Mouse (Mus musculus): ENCODE measurements around the gene Fam189a1. TPM values are rescaled to one million over a fixed set of nuclear protein-coding genes. Genes with fewer than 3 reads are reported as not detected.

The Fam189a1 gene
- polyA plus RNA-seq, 1 experiment = not detected

DNA sequence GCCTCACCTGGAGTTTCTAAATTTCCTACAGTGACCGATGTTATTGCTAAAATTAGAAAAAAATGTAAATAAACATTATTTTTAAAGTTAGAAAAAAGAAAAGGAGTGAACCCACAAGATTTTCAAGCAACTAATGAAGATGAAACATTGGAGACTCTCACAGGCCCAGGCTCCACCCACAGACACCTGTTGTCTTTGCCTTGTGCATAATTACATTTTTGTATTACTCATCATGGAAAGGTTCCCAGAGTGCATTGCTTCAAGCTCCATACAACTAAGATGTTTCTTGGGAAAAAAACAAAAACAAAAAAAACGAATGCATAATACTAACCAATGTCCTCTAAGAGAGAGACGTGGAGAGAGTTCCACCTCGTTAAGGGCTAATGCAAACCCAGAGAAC lies 64.9 kb downstream of the Fam189a1 start:
- H3K27me3 ChIP-seq (ENCODE audit: control insufficient read depth) = no peaks in the 10 kb centered on the region
- H3K4me1 ChIP-seq (ENCODE audit: control insufficient read depth) = no peaks in the 10 kb centered on the region
- TF ChIP-seq GATA1 (IDR thresholded peaks at IDR 0.05; ENCODE audit: low read length) (no peak), TAL1 (IDR thresholded peaks at IDR 0.05; ENCODE audit: low read length) (no peak)
- peaks cover 21% of the 10 kb centered on the region for H3K9me3 ChIP-seq (ENCODE audit: control insufficient read depth, low read length)
- H3K36me3 ChIP-seq (ENCODE audit: control insufficient read depth) = no peaks in the 10 kb centered on the region
- H3K4me3 ChIP-seq (replicated peaks) = no peak overlapping the region

DNA sequence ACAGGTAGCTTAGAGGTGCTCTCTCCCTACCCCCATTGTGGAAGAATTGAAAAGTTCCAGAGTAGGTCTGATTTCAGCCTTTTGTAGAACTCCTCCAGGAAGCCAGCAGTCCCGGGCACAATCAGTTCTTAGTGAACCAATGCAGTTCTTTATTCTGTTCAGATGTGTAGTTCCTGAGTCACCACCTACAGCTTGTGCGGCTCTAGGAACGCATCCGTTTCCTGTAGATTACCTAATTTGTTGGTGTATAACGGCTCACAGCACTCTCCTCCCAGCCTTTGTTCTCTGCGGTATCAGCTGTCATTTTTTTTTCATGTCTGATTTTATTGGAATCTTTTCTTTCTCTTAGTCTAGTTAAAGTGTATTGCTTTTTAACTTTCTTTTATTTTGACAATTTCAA lies 70.4 kb downstream of the Fam189a1 start:
- Histone ChIP-seq H3K9me3 (ENCODE audit: control insufficient read depth, low read length) (peaks cover 7% of the 10 kb centered on the region), H3K36me3 (ENCODE audit: control insufficient read depth) (no peaks in the 10 kb centered on the region), H3K4me1 (ENCODE audit: control insufficient read depth) (no peaks in the 10 kb centered on the region), H3K4me3 (replicated peaks) (no peak overlapping the region), H3K27me3 (ENCODE audit: control insufficient read depth) (no peaks in the 10 kb centered on the region)
- no peak for TF ChIP-seq TAL1 (IDR thresholded peaks at IDR 0.05; ENCODE audit: low read length)
- TF ChIP-seq GATA1 (IDR thresholded peaks at IDR 0.05; ENCODE audit: low read length) = no peak

DNA sequence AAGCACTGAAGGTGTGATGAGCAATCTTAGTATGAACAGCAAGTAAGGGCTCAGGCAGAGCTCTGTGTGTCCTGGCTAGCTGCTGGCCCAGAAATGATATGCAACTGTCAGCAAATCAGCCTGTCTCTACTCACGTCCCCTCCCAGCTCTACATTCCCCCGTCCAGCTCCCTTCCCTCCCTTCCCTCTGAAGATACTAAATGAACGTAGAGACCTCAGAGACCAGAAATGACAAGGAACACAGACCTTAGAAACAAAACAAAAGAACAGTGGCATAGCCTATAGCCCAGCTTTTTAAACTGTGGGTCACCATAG lies 73.6 kb downstream of the Fam189a1 start:
- Histone ChIP-seq H3K4me3 (replicated peaks) (no peak overlapping the region), H3K36me3 (ENCODE audit: control insufficient read depth) (no peaks in the 10 kb centered on the region), H3K9me3 (ENCODE audit: control insufficient read depth, low read length) (peaks cover 16% of the 10 kb centered on the region), H3K27me3 (ENCODE audit: control insufficient read depth) (no peaks in the 10 kb centered on the region), H3K4me1 (ENCODE audit: control insufficient read depth) (no peaks in the 10 kb centered on the region)
- TF ChIP-seq GATA1 (IDR thresholded peaks at IDR 0.05; ENCODE audit: low read length) (no peak), TAL1 (IDR thresholded peaks at IDR 0.05; ENCODE audit: low read length) (no peak)

DNA sequence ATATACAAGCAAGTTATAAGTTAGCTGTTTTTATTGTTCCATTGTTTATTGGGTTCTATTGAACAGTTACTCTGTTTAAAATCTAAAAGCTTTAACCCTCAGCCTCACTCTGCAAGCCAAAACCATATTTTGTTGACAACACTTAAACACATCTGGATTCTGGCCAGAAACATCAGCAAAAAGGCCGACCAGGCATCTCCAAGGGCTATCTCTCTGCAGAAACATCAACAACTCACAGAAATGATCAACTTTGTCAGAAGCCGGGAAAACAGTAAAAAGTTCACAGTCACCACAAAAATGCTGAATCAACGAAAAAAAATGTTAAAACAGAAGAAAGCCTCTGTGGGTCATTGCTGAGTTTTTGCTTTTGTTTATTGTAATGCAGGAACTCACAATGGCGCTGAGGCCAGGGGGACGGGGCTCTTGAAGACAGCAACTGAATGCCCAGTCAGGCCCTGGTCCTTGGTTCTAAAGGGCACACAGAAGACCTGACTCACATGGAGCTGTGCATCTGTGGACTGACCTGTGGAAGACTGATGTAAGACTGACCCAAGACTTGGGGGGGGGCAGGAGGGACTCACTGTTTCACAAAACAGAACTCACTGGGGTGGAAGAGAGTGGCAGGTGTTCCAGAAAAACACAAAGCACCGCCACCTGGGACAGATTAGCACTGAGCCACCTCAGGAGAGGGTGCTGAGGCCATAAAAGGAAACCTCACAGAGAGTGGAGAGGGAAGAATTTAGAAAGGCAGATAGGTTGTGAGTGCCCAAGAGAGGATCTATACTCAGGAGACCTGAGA lies 74.2 kb downstream of the Fam189a1 start:
- no peak overlapping the region for H3K4me3 ChIP-seq (replicated peaks)
- H3K9me3 ChIP-seq (ENCODE audit: control insufficient read depth, low read length) = peaks cover 15% of the 10 kb centered on the region
- no peaks in the 10 kb centered on the region for H3K27me3 ChIP-seq (ENCODE audit: control insufficient read depth)
- H3K36me3 ChIP-seq (ENCODE audit: control insufficient read depth) = no peaks in the 10 kb centered on the region
- TF ChIP-seq TAL1 (IDR thresholded peaks at IDR 0.05; ENCODE audit: low read length) = no peak
- no peak for TF ChIP-seq GATA1 (IDR thresholded peaks at IDR 0.05; ENCODE audit: low read length)
- H3K4me1 ChIP-seq (ENCODE audit: control insufficient read depth) = no peaks in the 10 kb centered on the region

DNA sequence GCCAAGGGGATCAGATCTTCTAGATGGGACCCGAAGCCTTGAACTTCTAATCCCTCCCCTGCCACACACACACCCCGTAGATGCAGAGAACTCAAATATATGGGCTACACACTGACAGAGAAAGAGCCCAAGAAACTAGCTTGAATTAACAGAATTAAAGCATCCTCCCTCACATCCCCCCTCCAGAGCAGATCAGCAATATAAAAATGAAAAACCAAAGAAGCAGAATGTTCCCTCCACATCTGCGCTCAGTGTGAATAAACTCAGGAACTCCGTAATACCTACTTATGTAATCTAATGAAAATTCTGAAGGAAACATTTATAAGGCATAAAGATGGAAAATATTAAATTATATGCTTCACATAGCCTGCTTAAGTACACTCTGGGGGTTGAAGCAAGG lies 80.2 kb downstream of the Fam189a1 start:
- Histone ChIP-seq H3K9me3 (ENCODE audit: control insufficient read depth, low read length) (peaks cover 24% of the 10 kb centered on the region), H3K4me1 (ENCODE audit: control insufficient read depth) (no peaks in the 10 kb centered on the region)

DNA sequence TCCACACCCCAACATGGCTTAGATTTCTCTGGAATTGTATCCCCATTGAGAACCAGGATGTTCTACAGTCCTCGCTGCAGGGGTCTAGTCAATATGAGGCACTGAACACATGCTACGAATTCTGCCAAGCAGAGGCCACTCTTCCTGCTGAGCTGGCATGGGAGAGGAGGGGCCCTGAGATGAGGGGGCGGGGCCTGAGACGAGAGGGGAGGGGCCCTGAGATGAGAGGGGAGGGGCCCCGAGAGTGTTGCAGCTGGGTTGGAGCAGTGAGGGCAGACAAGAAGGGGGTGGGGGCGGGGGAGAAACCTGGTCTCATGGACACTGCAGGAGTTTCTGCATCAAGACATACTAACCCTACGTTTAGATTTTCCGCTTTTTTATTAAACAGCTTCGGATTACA lies 82.2 kb downstream of the Fam189a1 start:
- Histone ChIP-seq H3K9me3 (ENCODE audit: control insufficient read depth, low read length) (peaks cover 28% of the 10 kb centered on the region), H3K4me1 (ENCODE audit: control insufficient read depth) (no peaks in the 10 kb centered on the region), H3K36me3 (ENCODE audit: control insufficient read depth) (no peaks in the 10 kb centered on the region), H3K4me3 (replicated peaks) (no peak overlapping the region), H3K27me3 (ENCODE audit: control insufficient read depth) (no peaks in the 10 kb centered on the region)
- TF ChIP-seq TAL1 (IDR thresholded peaks at IDR 0.05; ENCODE audit: low read length) (no peak), GATA1 (IDR thresholded peaks at IDR 0.05; ENCODE audit: low read length) (no peak)

More for the DNA sequence above, 80.2 kb downstream of the Fam189a1 start:
- Histone ChIP-seq H3K27me3 (ENCODE audit: control insufficient read depth) (no peaks in the 10 kb centered on the region), H3K36me3 (ENCODE audit: control insufficient read depth) (no peaks in the 10 kb centered on the region), H3K4me3 (replicated peaks) (no peak overlapping the region)
- TF ChIP-seq GATA1 (IDR thresholded peaks at IDR 0.05; ENCODE audit: low read length) = no peak
- TF ChIP-seq TAL1 (IDR thresholded peaks at IDR 0.05; ENCODE audit: low read length) = no peak

DNA sequence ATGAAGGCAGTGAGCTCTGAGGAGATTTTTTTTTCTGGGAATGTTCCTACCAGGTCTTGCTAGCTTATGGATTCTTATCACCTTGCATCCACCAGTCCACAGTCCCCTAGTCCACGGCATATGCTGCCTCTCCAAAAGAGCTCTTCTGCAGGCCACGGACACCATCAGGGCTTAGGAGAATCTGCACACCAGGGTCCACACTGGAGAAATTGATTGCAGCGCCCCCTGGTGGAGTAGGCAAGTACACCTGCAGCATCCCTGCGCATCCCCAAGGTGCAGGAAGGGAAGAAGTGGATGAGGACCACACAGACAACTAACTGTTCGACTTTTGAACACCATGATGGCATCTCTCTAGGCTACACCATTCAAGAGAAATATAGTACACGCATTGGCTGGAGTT lies 82.8 kb downstream of the Fam189a1 start:
- TF ChIP-seq TAL1 (IDR thresholded peaks at IDR 0.05; ENCODE audit: low read length) = no peak
- no peak for TF ChIP-seq GATA1 (IDR thresholded peaks at IDR 0.05; ENCODE audit: low read length)
- no peaks in the 10 kb centered on the region for H3K4me1 ChIP-seq (ENCODE audit: control insufficient read depth)
- no peak overlapping the region for H3K4me3 ChIP-seq (replicated peaks)
- H3K9me3 ChIP-seq (ENCODE audit: control insufficient read depth, low read length) = peaks cover 31% of the 10 kb centered on the region
- no peaks in the 10 kb centered on the region for H3K36me3 ChIP-seq (ENCODE audit: control insufficient read depth)
- H3K27me3 ChIP-seq (ENCODE audit: control insufficient read depth) = no peaks in the 10 kb centered on the region

DNA sequence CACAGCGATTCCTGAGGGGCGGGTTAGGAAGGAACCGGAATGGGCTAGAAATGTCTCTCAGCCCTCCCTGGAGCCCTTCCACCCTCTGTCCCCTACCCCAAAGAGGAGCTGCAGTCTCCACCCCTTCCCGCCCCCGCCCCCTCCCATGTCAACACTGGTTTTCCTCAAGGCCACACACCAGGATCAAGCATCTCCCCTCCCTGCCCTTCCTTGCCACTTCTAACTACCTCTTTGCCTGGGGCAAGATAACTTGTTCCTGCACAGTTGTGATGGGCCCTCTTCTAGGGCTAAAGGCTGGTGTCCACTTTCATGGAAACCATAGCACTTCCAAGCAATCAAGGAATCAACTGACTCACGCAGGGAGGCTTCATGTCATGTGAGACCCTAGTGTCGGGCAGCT lies 90.2 kb downstream of the Fam189a1 start:
- TF ChIP-seq TAL1 (IDR thresholded peaks at IDR 0.05; ENCODE audit: low read length) (no peak), GATA1 (IDR thresholded peaks at IDR 0.05; ENCODE audit: low read length) (no peak)
- Histone ChIP-seq H3K36me3 (ENCODE audit: control insufficient read depth) (no peaks in the 10 kb centered on the region), H3K4me3 (replicated peaks) (no peak overlapping the region), H3K27me3 (ENCODE audit: control insufficient read depth) (no peaks in the 10 kb centered on the region), H3K4me1 (ENCODE audit: control insufficient read depth) (no peaks in the 10 kb centered on the region), H3K9me3 (ENCODE audit: control insufficient read depth, low read length) (peaks cover 14% of the 10 kb centered on the region)

DNA sequence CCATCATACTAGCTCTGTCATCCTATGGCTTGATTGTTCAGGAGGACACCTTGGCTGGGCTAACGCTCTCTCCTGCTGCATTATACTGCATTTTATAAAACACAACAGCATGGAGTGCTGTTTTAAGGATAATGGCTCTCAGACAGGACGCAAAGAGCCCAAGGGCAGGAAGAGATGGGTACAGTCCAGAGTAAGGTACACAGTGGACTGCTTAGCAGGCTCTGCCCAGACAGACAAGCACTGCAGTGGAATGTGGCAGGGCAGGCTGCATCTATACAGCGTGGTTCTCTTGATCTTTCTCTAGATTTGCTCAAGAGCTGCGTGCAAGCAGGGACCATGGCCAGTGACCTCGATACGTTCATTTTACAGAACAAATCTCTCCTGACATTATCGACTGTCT lies 90.9 kb downstream of the Fam189a1 start:
- no peak for TF ChIP-seq GATA1 (IDR thresholded peaks at IDR 0.05; ENCODE audit: low read length)
- TF ChIP-seq TAL1 (IDR thresholded peaks at IDR 0.05; ENCODE audit: low read length) = no peak
- Histone ChIP-seq H3K27me3 (ENCODE audit: control insufficient read depth) (no peaks in the 10 kb centered on the region), H3K4me3 (replicated peaks) (no peak overlapping the region), H3K36me3 (ENCODE audit: control insufficient read depth) (no peaks in the 10 kb centered on the region), H3K4me1 (ENCODE audit: control insufficient read depth) (no peaks in the 10 kb centered on the region), H3K9me3 (ENCODE audit: control insufficient read depth, low read length) (peaks cover 11% of the 10 kb centered on the region; the same call in 1 of the 2 replicates)

DNA sequence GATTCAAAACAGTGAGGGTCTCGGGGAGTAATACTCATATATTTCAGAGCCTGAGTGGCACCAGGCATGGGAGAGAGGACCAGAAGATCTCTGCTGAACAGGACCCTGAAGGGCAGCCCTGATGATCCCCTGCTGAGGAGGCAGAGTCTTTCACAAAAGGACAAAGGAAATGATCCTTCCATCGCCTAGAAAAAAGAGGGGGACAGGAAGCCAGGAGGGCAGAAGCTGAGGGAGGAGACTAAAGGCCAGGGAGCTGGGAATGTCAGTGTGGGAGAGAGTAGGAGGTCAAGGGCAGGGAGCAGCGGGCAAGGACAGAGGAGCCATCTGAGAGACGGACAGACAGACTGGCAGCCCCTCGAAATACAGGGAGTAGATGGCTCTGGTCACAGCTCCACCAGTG lies 91.7 kb downstream of the Fam189a1 start:
- no peaks in the 10 kb centered on the region for H3K4me1 ChIP-seq (ENCODE audit: control insufficient read depth)
- peaks cover 8% of the 10 kb centered on the region; the same call in 1 of the 2 replicates for H3K9me3 ChIP-seq (ENCODE audit: control insufficient read depth, low read length)
- TF ChIP-seq TAL1 (IDR thresholded peaks at IDR 0.05; ENCODE audit: low read length) = no peak
- TF ChIP-seq GATA1 (IDR thresholded peaks at IDR 0.05; ENCODE audit: low read length) = no peak
- H3K27me3 ChIP-seq (ENCODE audit: control insufficient read depth) = no peaks in the 10 kb centered on the region
- H3K4me3 ChIP-seq (replicated peaks) = no peak overlapping the region
- H3K36me3 ChIP-seq (ENCODE audit: control insufficient read depth) = no peaks in the 10 kb centered on the region
